Mouse (Mus musculus) heart, adult 2 months (tissue): ENCODE data around the gene Adgrd1.
A peak's percentile ranks its signal among the peaks of the same experiment; 100 is the strongest.

Experiments used
- CTCF ChIP-seq: fragments of 200-600 bp; IDR thresholded peaks from 2 replicates; pipeline ENCODE4 v1.8.1; 2022; ENCODE audit warnings: antibody characterized with exemption, mild to moderate bottlenecking, moderate library complexity
- EP300 ChIP-seq: fragments of 200-500 bp; IDR thresholded peaks from 2 replicates; pipeline ENCODE4 v1.6.1; 2011; ENCODE audit warnings: low read depth, low read length, control low read depth; ENCODE audit not compliant: insufficient read depth
- POLR2A ChIP-seq: fragments of 200-500 bp; IDR thresholded peaks from 2 replicates; pipeline ENCODE4 v1.6.1; 2011; ENCODE audit warnings: mild to moderate bottlenecking, low read depth, low read length, control low read depth; ENCODE audit not compliant: insufficient read depth

- TF ChIP-seq CTCF: peak; percentile 38
- no peak for TF ChIP-seq POLR2A
- no peak for TF ChIP-seq EP300
These were observed 65.0 kb downstream of the Adgrd1 start for GRCm38 (mm10) chr5:129161372-129162051.
